Mouse (Mus musculus) CH12.LX (cell line): Measurements from ENCODE around the gene Pdia2.
A peak's percentile ranks its signal among the peaks of the same experiment; 100 is the strongest.

Source experiments
- CHD2 ChIP-seq: IDR thresholded peaks from 2 replicates; pipeline ENCODE4 v1.6.1; 2011; ENCODE audit warnings: low read length, improper control_type of control experiment
- CTCF ChIP-seq, 2 experiments: IDR thresholded peaks in 1 of 2; conservative IDR thresholded peaks in 1 of 2; 2 replicates each; pipeline ENCODE4 v1.5.1; 2011 to 2012; ENCODE audit warnings: low read depth in 2 of 2, low read length in 2 of 2, improper control_type of control experiment in 1 of 2, inconsistent platforms in 1 of 2, mild to moderate bottlenecking in 1 of 2, moderate library complexity in 1 of 2
- ELF1 ChIP-seq: IDR thresholded peaks from 2 replicates; pipeline ENCODE4 v1.6.1; 2014; ENCODE audit warnings: low read depth, mild to moderate bottlenecking, inconsistent platforms, low read length, improper control_type of control experiment
- EP300 ChIP-seq: IDR thresholded peaks from 2 replicates; pipeline ENCODE4 v1.6.1; 2011; ENCODE audit warnings: low read length, improper control_type of control experiment
- ETS1 ChIP-seq: conservative IDR thresholded peaks from 2 replicates; pipeline ENCODE4 v1.6.1; 2012; ENCODE audit warnings: low read depth, mild to moderate bottlenecking, inconsistent platforms, low read length, improper control_type of control experiment, moderate library complexity
- UBTF ChIP-seq: IDR thresholded peaks from 2 replicates; pipeline ENCODE4 v1.6.1; 2012; ENCODE audit warnings: low read depth, mild to moderate bottlenecking, inconsistent platforms, low read length, improper control_type of control experiment, moderate library complexity

- TF ChIP-seq EP300 (no peak), CTCF (conservative IDR thresholded peaks at IDR 0.05 in 1 of 2, IDR thresholded peaks at IDR 0.05 in 1 of 2; ENCODE audit: low read depth in 2 of 2, low read length in 2 of 2) (peak in 1 of 2 experiments; percentile 41; a peak in 2 of 4 replicates), ETS1 (no peak), ELF1 (peak; percentile 54), UBTF (no peak), CHD2 (no peak)
Observed at GRCm38 (mm10) chr17:26244101-26244841, 45.4 kb upstream of the Pdia2 start, which contains the start of gene Fam234a.
